Mouse (Mus musculus) small intestine, adult 2 months (tissue): ENCODE results near the gene Polr2m.

Experiments
- CTCF ChIP-seq: fragments of 200-500 bp; IDR thresholded peaks from 2 replicates; pipeline ENCODE4 v1.5.1; 2012; ENCODE audit warnings: low read depth, mild to moderate bottlenecking, control low read depth, inconsistent platforms, low read length, moderate library complexity, mixed read lengths; ENCODE audit not compliant: insufficient replicate concordance, insufficient read length; ENCODE audit errors: extremely low read depth
- POLR2A ChIP-seq: fragments of 200-500 bp; IDR thresholded peaks from 2 replicates; pipeline ENCODE4 v1.6.1; 2012; ENCODE audit warnings: low read depth, mild to moderate bottlenecking, control low read depth, inconsistent platforms, low read length, moderate library complexity

DNA sequence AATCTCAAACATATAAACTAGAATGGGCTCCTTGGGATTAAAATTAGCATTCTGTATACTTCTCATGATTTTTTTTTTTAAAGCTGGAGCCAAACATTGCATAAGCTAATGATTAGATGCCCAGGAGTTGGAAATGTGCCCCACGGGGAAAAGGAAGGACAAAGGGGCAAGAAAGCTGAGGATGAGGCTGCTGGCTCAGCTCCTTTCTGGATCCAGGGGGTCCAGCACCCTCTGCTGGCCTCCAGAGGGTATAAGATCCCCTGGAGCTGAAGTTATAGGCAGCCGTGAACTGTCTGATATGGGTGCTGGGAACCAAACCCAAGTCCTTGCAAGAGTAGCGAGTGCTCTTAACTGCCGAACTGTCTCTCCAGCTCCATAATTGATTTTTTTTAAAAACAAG lies 30.1 kb upstream of the Polr2m start:
- TF ChIP-seq POLR2A, result no peak
- no peak for TF ChIP-seq CTCF
